Mouse (Mus musculus) small intestine, adult 2 months (tissue): Measurements from ENCODE around the gene Tdp2.

ENCODE experiments used
- CTCF ChIP-seq: fragments of 200-500 bp; IDR thresholded peaks from 2 replicates; pipeline ENCODE4 v1.5.1; 2012; ENCODE audit warnings: low read depth, mild to moderate bottlenecking, control low read depth, inconsistent platforms, low read length, moderate library complexity, mixed read lengths; ENCODE audit not compliant: insufficient replicate concordance, insufficient read length; ENCODE audit errors: extremely low read depth
- POLR2A ChIP-seq: fragments of 200-500 bp; IDR thresholded peaks from 2 replicates; pipeline ENCODE4 v1.6.1; 2012; ENCODE audit warnings: low read depth, mild to moderate bottlenecking, control low read depth, inconsistent platforms, low read length, moderate library complexity

GRCm38 (mm10) chr13:24851989-24852388 lies 20.5 kb downstream of the Tdp2 start:
- TF ChIP-seq CTCF (no peak), POLR2A (no peak)
